Mouse (Mus musculus) bone marrow macrophage, adult 2 months (primary cell): ENCODE data around the gene Nlgn1. TPM values are rescaled to one million over a fixed set of nuclear protein-coding genes. Genes with fewer than 3 reads are reported as not detected.

Source experiments
- H3K27ac ChIP-seq: 2 replicates; pipeline ENCODE4 v1.5.1; 2012; ENCODE audit warnings: low read depth, low read length; ENCODE audit not compliant: insufficient read depth
- H3K4me1 ChIP-seq: 2 replicates; pipeline ENCODE4 v1.6.1; 2012; ENCODE audit warnings: low read length; ENCODE audit not compliant: control insufficient read depth, insufficient read depth
- H3K4me3 ChIP-seq: 2 replicates; pipeline ENCODE4 v1.5.1; 2012; ENCODE audit warnings: mild to moderate bottlenecking, low read length, moderate library complexity; ENCODE audit not compliant: insufficient read depth
- CTCF ChIP-seq: IDR thresholded peaks from 2 replicates; pipeline ENCODE4 v1.5.1; 2012; ENCODE audit warnings: low read depth, mild to moderate bottlenecking, low read length, moderate library complexity
- POLR2A ChIP-seq: IDR thresholded peaks from 2 replicates; pipeline ENCODE4 v1.6.1; 2012; ENCODE audit warnings: mild to moderate bottlenecking, low read depth, low read length, borderline replicate concordance
- polyA plus RNA-seq: library from polyadenylated mRNA; stranded (reverse); fragments of >200 nt; gene quantifications from 2 replicates; pipeline ENCODE4 v1.2.4, GENCODE M21; 2012; ENCODE audit not compliant: missing spikeins, insufficient read depth, insufficient read length

The Nlgn1 gene
- polyA plus RNA-seq, 1 experiment, result not detected

- Histone ChIP-seq H3K4me1 (no peaks in the 10 kb centered on the region), H3K27ac (no peak overlapping the region), H3K4me3 (no peak overlapping the region)
- TF ChIP-seq CTCF (no peak), POLR2A (no peak)
These were observed 129.6 kb downstream of the Nlgn1 start for GRCm38 (mm10) chr3:26202702-26203101.

DNA sequence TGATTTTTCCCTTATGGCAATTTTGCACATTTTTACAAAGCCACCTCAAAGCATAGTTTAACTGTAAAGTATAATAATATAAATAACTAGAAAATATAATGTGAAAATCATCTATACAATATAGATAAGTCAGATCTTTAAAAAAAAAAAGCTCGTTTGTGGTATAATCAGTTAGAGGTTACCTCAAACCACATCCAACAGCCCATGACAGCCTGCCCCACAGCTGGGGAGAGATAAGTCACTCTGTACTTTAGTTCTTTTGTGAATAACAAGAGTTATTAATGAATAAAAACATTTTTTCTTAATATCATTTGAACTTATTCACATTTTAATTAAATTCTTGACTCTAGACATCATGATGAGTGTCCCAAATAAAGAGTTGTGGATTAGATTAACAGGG lies 130.8 kb downstream of the Nlgn1 start:
- H3K27ac ChIP-seq, result no peak overlapping the region
- TF ChIP-seq POLR2A, result no peak
- no peak for TF ChIP-seq CTCF
- H3K4me1 ChIP-seq, result no peaks in the 10 kb centered on the region
- H3K4me3 ChIP-seq, result no peak overlapping the region

GRCm38 (mm10) chr3:26194970-26195369 lies 137.3 kb downstream of the Nlgn1 start:
- H3K27ac ChIP-seq, result no peak overlapping the region
- no peak for TF ChIP-seq POLR2A
- no peak for TF ChIP-seq CTCF
- H3K4me3 ChIP-seq, result no peak overlapping the region
- H3K4me1 ChIP-seq, result no peaks in the 10 kb centered on the region

DNA sequence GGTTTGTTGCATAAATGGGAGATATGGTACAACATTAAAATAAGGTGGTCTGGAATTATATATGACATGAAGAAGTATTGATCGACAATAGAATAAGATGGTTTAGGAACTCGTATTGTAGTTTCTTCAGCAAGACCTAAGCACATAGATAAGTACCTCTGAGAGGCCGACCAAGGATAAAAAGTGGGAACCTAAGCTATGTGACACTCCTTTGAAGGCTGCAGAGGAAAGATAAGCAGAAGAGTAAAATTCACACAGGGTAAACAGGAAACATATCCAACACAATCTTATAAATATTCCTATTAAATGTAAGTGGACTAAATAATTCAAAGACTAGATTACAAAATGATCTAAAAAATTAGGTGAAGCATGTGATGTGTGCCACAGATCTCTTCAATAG lies 151.2 kb downstream of the Nlgn1 start:
- no peak overlapping the region for H3K27ac ChIP-seq
- no peaks in the 10 kb centered on the region for H3K4me1 ChIP-seq
- TF ChIP-seq POLR2A (no peak), CTCF (no peak)
- no peak overlapping the region for H3K4me3 ChIP-seq

DNA sequence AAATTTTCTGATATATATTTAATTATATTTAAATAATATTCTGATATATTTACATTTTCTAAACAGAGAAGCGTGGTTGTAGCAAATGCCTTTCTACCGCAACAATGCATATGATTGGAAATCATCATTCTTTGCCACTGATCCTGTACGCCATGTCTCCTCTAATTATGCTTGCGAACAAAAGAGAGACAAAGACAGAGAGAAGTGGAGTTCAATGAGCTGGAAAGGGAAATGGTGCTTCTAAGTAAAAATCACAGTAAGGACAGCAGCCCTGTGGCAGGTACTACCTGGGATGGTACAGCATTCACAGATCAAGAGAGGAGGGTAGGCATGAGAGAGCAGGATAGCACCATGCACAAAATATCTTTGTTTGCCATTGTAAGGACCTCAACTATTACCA lies 156.9 kb downstream of the Nlgn1 start:
- Histone ChIP-seq H3K4me1 (no peaks in the 10 kb centered on the region), H3K27ac (no peak overlapping the region), H3K4me3 (no peak overlapping the region)
- no peak for TF ChIP-seq CTCF
- TF ChIP-seq POLR2A, result no peak

- TF ChIP-seq POLR2A, result no peak
- TF ChIP-seq CTCF, result no peak
These were observed 158.0 kb downstream of the Nlgn1 start for GRCm38 (mm10) chr3:26174257-26174656.

DNA sequence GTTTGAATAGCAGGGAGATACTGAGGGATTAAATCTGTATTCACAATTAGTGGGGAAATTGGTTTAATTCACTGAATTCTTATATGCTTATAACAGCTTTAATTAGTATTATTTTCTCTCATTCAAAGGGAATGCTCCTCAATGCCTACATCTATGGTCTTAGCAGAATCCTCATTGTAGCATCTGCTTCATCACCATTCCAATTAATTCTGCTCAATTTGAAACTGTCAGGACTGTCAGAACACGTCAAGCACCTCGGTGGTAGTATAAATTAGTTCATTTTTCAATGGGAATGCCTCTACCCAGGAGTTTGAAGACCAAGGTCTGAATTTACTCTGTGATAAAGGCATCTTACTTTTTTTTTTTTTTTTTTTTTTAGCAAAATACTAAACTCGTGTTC lies 158.6 kb downstream of the Nlgn1 start:
- Histone ChIP-seq H3K4me3 (no peak overlapping the region), H3K4me1 (no peaks in the 10 kb centered on the region), H3K27ac (no peak overlapping the region)
- TF ChIP-seq CTCF, result no peak
- TF ChIP-seq POLR2A, result no peak

More at GRCm38 (mm10) chr3:26174257-26174656, 158.0 kb downstream of the Nlgn1 start:
- no peaks in the 10 kb centered on the region for H3K4me1 ChIP-seq
- no peak overlapping the region for H3K4me3 ChIP-seq
- no peak overlapping the region for H3K27ac ChIP-seq

- no peak overlapping the region for H3K4me3 ChIP-seq
- TF ChIP-seq POLR2A (no peak), CTCF (no peak)
- no peaks in the 10 kb centered on the region for H3K4me1 ChIP-seq
- H3K27ac ChIP-seq, result no peak overlapping the region
These were observed 165.5 kb downstream of the Nlgn1 start for GRCm38 (mm10) chr3:26166711-26167110.

DNA sequence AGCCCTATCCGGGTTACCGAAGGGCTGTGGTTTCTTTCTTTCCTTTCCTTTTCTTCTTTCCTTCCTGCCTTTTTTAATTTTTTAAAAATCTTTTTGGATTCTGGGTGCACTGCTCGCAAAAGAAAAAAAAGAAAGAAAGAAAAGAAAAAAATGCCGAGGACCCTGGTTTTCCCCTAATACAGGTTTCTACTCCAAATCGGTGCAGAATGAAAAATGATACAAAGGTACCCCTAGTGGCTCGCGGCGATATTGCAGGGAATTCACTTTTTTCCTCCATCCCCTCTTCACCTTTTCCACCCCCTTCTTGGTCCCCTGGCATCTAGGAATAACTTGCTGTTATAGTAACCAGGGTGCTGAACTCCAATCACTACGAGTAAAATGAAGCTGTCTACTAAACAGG lies 178.5 kb downstream of the Nlgn1 start:
- peak overlapping the region; percentile 8; the same call in 1 of the 2 replicates for H3K4me3 ChIP-seq
- H3K4me1 ChIP-seq, result no peaks in the 10 kb centered on the region
- H3K27ac ChIP-seq, result no peak overlapping the region
- TF ChIP-seq POLR2A (no peak), CTCF (no peak)

- no peak overlapping the region for H3K27ac ChIP-seq
- no peak for TF ChIP-seq POLR2A
- no peak for TF ChIP-seq CTCF
- H3K4me1 ChIP-seq, result no peaks in the 10 kb centered on the region
- H3K4me3 ChIP-seq, result peak overlapping the region; percentile 13; the same call in 1 of the 2 replicates
These were observed 179.1 kb downstream of the Nlgn1 start for GRCm38 (mm10) chr3:26153036-26153741.
